Mouse (Mus musculus) C2C12 (cell line): Measurements from ENCODE around the gene Tnfrsf21. TPM values are rescaled to one million over a fixed set of nuclear protein-coding genes. Genes with fewer than 3 reads are reported as not detected.

Experiments
- H3K27me3 ChIP-seq: one replicate; pipeline ENCODE4 v1.6.1; 2011; ENCODE audit not compliant: control insufficient read depth, insufficient read depth, insufficient read length
- H3K36me3 ChIP-seq: one replicate; pipeline ENCODE4 v1.6.1; 2011; ENCODE audit not compliant: control insufficient read depth, insufficient read depth
- H3K4me3 ChIP-seq: one replicate; pipeline ENCODE4 v1.5.1; 2011; ENCODE audit warnings: mild to moderate bottlenecking, control low read depth; ENCODE audit not compliant: poor library complexity, insufficient read depth, severe bottlenecking
- H3K79me2 ChIP-seq: one replicate; pipeline ENCODE4 v1.6.1; 2011; ENCODE audit not compliant: control insufficient read depth, insufficient read depth
- H3K79me3 ChIP-seq: one replicate; pipeline ENCODE4 v1.6.1; 2011; ENCODE audit warnings: low read depth, control low read depth
- H3ac ChIP-seq: one replicate; pipeline ENCODE3; 2011; ENCODE audit warnings: low read depth; ENCODE audit not compliant: control insufficient read depth, insufficient read length
- CEBPB ChIP-seq: IDR thresholded peaks from one replicate; pipeline ENCODE4 v1.6.1; 2011; ENCODE audit warnings: low read depth, mild to moderate bottlenecking, control low read depth, moderate library complexity
- CTCF ChIP-seq: IDR thresholded peaks from one replicate; pipeline ENCODE4 v1.5.1; 2011; ENCODE audit not compliant: control insufficient read depth, insufficient read depth, insufficient read length
- FOSL1 ChIP-seq: IDR thresholded peaks from one replicate; pipeline ENCODE4 v1.8.0; 2011; ENCODE audit warnings: mild to moderate bottlenecking, low read length; ENCODE audit not compliant: poor library complexity, insufficient read depth, severe bottlenecking
- MAX ChIP-seq: IDR thresholded peaks from one replicate; pipeline ENCODE4 v1.6.1; 2011; ENCODE audit warnings: mild to moderate bottlenecking, control low read depth
- MYOD1 ChIP-seq: IDR thresholded peaks from one replicate; pipeline ENCODE4 v1.6.1; 2011; ENCODE audit warnings: low read depth; ENCODE audit not compliant: control insufficient read depth, insufficient read length
- MYOG ChIP-seq: IDR thresholded peaks from one replicate; pipeline ENCODE4 v1.6.1; 2011; ENCODE audit not compliant: control insufficient read depth, insufficient read length; ENCODE audit errors: extremely low read depth
- USF1 ChIP-seq: IDR thresholded peaks from one replicate; pipeline ENCODE4 v1.6.1; 2011; ENCODE audit warnings: low read depth, mild to moderate bottlenecking, control low read depth, moderate library complexity
- polyA plus RNA-seq: library from polyadenylated mRNA; unstranded; fragments of >200 nt; fragmentation: generic; extraction: Trizol; gene quantifications from one replicate; pipeline ENCODE4 v1.2.1, GENCODE M21; 2012; ENCODE audit warnings: missing spikeins

Gene Tnfrsf21
- polyA plus RNA-seq, 1 experiment, result 4.6 TPM

DNA sequence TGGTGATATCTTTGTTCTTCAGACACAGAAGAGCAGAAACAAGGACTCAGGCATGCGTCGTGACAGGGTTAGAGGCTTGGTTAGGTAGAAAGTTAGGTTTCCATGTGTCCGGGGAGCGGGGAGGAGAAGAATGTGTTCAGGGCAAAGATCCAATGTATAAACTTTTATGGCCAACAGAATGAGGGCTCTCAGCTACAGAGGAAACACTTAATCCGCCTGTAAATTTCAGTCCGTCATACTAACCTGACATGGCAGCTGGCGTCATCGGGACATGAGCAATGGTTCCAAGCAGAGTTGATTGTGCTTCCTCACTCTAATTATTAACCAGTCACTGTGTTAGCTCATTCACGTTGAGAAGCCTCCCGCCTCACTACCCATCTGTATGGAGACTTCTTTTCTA is 100.4 kb downstream of the Tnfrsf21 start:
- no peak for TF ChIP-seq MAX
- Histone ChIP-seq H3K36me3 (no peaks in the 10 kb centered on the region), H3K79me2 (no peaks in the 10 kb centered on the region), H3K4me3 (no peak overlapping the region), H3ac (no peak overlapping the region), H3K79me3 (no peaks in the 10 kb centered on the region), H3K27me3 (no peaks in the 10 kb centered on the region)

DNA sequence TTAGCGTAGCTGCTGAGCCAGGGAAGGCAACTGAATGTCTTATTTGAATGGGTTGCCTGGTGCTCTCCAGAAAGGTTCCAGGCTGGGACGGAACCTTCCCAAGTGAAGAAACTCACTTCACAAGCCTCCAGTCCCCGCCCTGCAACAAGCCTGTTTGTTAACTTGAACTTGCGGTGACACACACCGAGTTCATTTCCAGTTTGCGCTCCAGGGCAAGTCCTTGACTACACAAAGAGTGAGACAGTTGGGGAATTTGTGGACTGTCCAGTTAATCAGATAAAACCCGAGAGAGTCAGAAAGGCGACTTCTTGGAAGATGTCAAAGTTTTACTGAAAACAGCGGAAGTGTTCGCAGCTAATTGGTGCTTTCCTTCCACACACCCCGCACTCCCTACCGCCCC is 103.1 kb downstream of the Tnfrsf21 start:
- Histone ChIP-seq H3K27me3 (no peaks in the 10 kb centered on the region), H3ac (no peak overlapping the region), H3K4me3 (no peak overlapping the region), H3K79me2 (no peaks in the 10 kb centered on the region), H3K36me3 (no peaks in the 10 kb centered on the region), H3K79me3 (no peaks in the 10 kb centered on the region)
- TF ChIP-seq FOSL1 (no peak), USF1 (no peak), CTCF (no peak), MAX (no peak), CEBPB (no peak), MYOG (no peak), MYOD1 (no peak)

DNA sequence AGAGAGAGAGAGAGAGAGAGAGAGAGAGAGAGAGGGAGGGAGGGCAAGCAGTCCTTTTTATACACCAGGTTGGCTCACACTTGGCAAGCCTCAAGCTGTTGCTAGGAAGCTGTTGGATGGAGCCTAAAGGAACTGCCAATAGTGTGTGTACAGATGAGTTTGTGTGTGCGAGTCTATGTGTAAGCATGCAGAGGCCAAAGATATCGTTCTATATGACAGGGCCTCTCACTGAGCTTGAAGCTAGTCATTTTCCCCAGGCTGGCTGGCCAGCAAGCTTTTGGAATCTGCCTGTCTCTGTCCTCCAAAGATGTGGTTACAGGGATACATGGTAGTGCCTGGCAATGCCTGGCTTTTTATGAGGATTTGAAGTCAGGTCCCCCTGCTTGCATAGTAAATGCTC is 104.7 kb downstream of the Tnfrsf21 start:
- no peaks in the 10 kb centered on the region for H3K79me3 ChIP-seq
- no peak for TF ChIP-seq USF1
- TF ChIP-seq CEBPB, result no peak
- TF ChIP-seq FOSL1, result no peak
- TF ChIP-seq MAX, result no peak
- no peak for TF ChIP-seq MYOD1
- no peak for TF ChIP-seq CTCF
- no peak for TF ChIP-seq MYOG
- H3K36me3 ChIP-seq, result no peaks in the 10 kb centered on the region
- H3K27me3 ChIP-seq, result no peaks in the 10 kb centered on the region
- no peak overlapping the region for H3K4me3 ChIP-seq
- no peaks in the 10 kb centered on the region for H3K79me2 ChIP-seq
- H3ac ChIP-seq, result no peak overlapping the region

DNA sequence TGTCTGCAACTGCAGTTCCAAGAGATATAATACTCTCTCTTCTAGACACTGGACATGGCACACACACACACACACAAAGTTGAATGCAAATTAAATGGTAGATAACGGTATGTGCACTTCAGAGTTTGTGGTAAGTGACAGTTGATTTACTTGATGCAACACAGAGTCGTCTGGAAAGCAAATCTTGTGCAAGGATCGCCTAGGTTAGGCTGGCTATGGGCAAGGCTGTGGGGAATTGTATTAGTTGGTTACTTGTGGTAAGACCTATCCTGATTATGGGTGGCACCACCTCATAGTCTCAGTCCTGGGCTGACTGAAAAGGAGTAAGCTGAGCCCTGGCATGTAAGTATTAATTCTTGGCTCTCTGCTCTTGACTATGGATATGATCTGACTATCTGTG is 112.0 kb downstream of the Tnfrsf21 start:
- Histone ChIP-seq H3K4me3 (no peak overlapping the region), H3K36me3 (no peaks in the 10 kb centered on the region), H3K27me3 (no peaks in the 10 kb centered on the region), H3ac (no peak overlapping the region), H3K79me2 (no peaks in the 10 kb centered on the region), H3K79me3 (no peaks in the 10 kb centered on the region)
- no peak for TF ChIP-seq MYOD1

DNA sequence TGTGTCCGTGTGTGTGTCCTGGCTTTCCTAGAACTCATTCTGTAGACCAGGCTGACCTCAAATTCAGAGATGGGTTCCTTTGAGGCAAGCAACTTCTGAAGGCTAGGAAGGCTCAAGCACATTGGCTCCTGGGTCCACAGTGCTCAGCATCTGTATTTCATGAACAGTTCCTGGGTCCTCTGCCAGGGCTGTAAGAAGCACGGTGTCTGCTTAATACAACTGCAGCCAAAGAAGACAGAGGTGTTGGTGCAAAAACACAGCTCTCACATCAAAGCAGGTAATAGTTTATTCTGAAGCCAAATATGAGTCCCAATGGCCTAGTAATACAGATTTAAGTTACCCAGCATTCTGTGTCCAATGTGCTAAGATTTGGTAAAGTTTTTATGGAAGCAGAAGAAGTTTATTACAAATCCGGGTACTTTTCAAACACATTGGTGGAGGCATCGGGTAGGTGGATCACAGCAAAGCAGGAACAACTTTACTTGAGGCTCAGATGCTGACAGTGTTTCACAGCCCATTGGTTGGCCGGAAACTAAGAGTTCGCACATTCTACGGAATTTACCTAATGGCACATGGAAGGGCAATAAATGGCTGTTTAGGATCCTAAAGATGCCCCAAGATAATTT is 112.7 kb downstream of the Tnfrsf21 start:
- no peak overlapping the region for H3ac ChIP-seq
- H3K36me3 ChIP-seq, result no peaks in the 10 kb centered on the region
- H3K79me2 ChIP-seq, result no peaks in the 10 kb centered on the region
- no peaks in the 10 kb centered on the region for H3K79me3 ChIP-seq
- no peaks in the 10 kb centered on the region for H3K27me3 ChIP-seq
- no peak overlapping the region for H3K4me3 ChIP-seq
- TF ChIP-seq CEBPB (no peak), MAX (no peak), CTCF (no peak), MYOG (no peak), MYOD1 (no peak), FOSL1 (no peak), USF1 (no peak)

DNA sequence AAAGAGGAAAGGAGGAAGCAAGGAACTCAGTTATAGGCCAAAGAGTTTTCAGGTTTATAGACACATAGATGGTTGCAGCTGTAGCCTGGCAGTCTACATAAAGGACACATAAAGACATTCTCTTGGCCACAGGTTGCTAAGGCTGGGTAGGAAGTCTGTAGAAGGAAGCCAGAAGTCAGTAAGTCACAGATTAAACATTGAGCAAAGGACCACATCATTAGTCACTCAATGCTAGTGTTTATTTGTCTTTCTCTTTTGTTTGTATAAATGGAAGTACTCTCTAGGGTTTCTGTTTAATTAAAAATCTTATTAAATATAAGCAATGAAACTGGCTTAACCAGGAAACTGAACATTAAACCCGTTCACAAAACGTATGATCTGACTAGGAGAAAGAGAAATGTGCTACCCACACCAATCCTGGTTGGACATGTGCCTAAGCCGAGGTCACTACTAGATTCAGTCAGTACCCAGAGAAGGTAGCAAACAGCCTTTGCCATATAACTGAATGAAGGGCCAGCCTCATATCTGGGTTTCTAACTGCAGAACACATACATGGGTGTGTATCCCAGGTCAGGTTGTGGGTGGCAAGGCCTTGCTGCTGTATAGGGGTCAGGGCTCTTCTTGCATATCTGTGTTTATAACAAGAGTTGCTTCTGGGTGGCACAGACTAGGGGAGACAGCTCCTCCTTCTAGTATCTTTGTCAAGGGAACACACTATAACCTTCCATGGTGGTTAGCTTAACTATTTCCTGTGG is 113.9 kb downstream of the Tnfrsf21 start:
- H3K79me2 ChIP-seq, result no peaks in the 10 kb centered on the region
- no peak overlapping the region for H3K4me3 ChIP-seq
- H3K27me3 ChIP-seq, result no peaks in the 10 kb centered on the region
- no peak overlapping the region for H3ac ChIP-seq
- no peaks in the 10 kb centered on the region for H3K36me3 ChIP-seq
- H3K79me3 ChIP-seq, result no peaks in the 10 kb centered on the region
- TF ChIP-seq MAX (no peak), MYOD1 (no peak), MYOG (no peak), CTCF (no peak), FOSL1 (no peak), CEBPB (no peak), USF1 (no peak)
